Mouse (Mus musculus): ENCODE data around the gene Gdpgp1. TPM values are rescaled to one million over a fixed set of nuclear protein-coding genes. Genes with fewer than 3 reads are reported as not detected.

Gdpgp1 gene
- total RNA-seq (2014; fragmentation: Nextera tagmentation) (8.2 and 9.7 TPM in 2 replicates), total RNA-seq (2017) (2.7 and 4.7 TPM in 2 replicates)

- peak; percentile 94 for ATAC-seq (replicated peaks; ENCODE audit: low FRiP score, low TSS enrichment, poor library complexity, severe bottlenecking)
Observed at GRCm38 (mm10) chr7:80232489-80233029, at the start of gene Gdpgp1, which contains the start of gene Cib1. Gdpgp1 (plus strand) TSS chr7:80232865. Cib1 (minus strand) TSS chr7:80232813.

- ATAC-seq (replicated peaks; ENCODE audit: low FRiP score, low TSS enrichment, poor library complexity, severe bottlenecking): no peak
Observed at GRCm38 (mm10) chr7:80183466-80183865, 49.2 kb upstream of the Gdpgp1 start.

GRCm38 (mm10) chr7:80183969-80184368 is 48.7 kb upstream of the Gdpgp1 start:
- no peak for ATAC-seq (replicated peaks; ENCODE audit: low FRiP score, low TSS enrichment, poor library complexity, severe bottlenecking)

GRCm38 (mm10) chr7:80184551-80184950 is 48.1 kb upstream of the Gdpgp1 start:
- ATAC-seq (replicated peaks; ENCODE audit: low FRiP score, low TSS enrichment, poor library complexity, severe bottlenecking): no peak

- ATAC-seq (replicated peaks; ENCODE audit: low FRiP score, low TSS enrichment, poor library complexity, severe bottlenecking): no peak
Observed at GRCm38 (mm10) chr7:80184968-80185367, 47.7 kb upstream of the Gdpgp1 start.

- ATAC-seq (replicated peaks; ENCODE audit: low FRiP score, low TSS enrichment, poor library complexity, severe bottlenecking): peak; percentile 63
Observed at GRCm38 (mm10) chr7:80186021-80186420, 46.6 kb upstream of the Gdpgp1 start.

GRCm38 (mm10) chr7:80186531-80187296 is 46.0 kb upstream of the Gdpgp1 start, which contains the start of gene Sema4b:
Sema4b (plus strand) TSS chr7:80186841.
- peak; percentile 39; the same call in 1 of the 2 replicates for ATAC-seq (replicated peaks; ENCODE audit: low FRiP score, low TSS enrichment, poor library complexity, severe bottlenecking)

GRCm38 (mm10) chr7:80187501-80187900 is 45.2 kb upstream of the Gdpgp1 start:
- ATAC-seq (replicated peaks; ENCODE audit: low FRiP score, low TSS enrichment, poor library complexity, severe bottlenecking): no peak

GRCm38 (mm10) chr7:80188579-80189125 is 44.0 kb upstream of the Gdpgp1 start:
- ATAC-seq (replicated peaks; ENCODE audit: low FRiP score, low TSS enrichment, poor library complexity, severe bottlenecking): no peak

- no peak for ATAC-seq (replicated peaks; ENCODE audit: low FRiP score, low TSS enrichment, poor library complexity, severe bottlenecking)
Observed at GRCm38 (mm10) chr7:80189147-80189933, 43.3 kb upstream of the Gdpgp1 start.

GRCm38 (mm10) chr7:80191455-80191854 is 41.2 kb upstream of the Gdpgp1 start:
- ATAC-seq (replicated peaks; ENCODE audit: low FRiP score, low TSS enrichment, poor library complexity, severe bottlenecking): peak; percentile 55

- ATAC-seq (replicated peaks; ENCODE audit: low FRiP score, low TSS enrichment, poor library complexity, severe bottlenecking): peak; percentile 71
Observed at GRCm38 (mm10) chr7:80192226-80193061, 40.2 kb upstream of the Gdpgp1 start.

- no peak for ATAC-seq (replicated peaks; ENCODE audit: low FRiP score, low TSS enrichment, poor library complexity, severe bottlenecking)
Observed at GRCm38 (mm10) chr7:80193941-80194739, 38.5 kb upstream of the Gdpgp1 start.

GRCm38 (mm10) chr7:80195146-80195545 is 37.5 kb upstream of the Gdpgp1 start:
- ATAC-seq (replicated peaks; ENCODE audit: low FRiP score, low TSS enrichment, poor library complexity, severe bottlenecking): no peak

GRCm38 (mm10) chr7:80195576-80196263 is 36.9 kb upstream of the Gdpgp1 start:
- no peak for ATAC-seq (replicated peaks; ENCODE audit: low FRiP score, low TSS enrichment, poor library complexity, severe bottlenecking)

GRCm38 (mm10) chr7:80197371-80197770 is 35.3 kb upstream of the Gdpgp1 start:
- no peak for ATAC-seq (replicated peaks; ENCODE audit: low FRiP score, low TSS enrichment, poor library complexity, severe bottlenecking)

- ATAC-seq (replicated peaks; ENCODE audit: low FRiP score, low TSS enrichment, poor library complexity, severe bottlenecking): peak; percentile 53
Observed at GRCm38 (mm10) chr7:80197941-80198778, 34.5 kb upstream of the Gdpgp1 start.
